Comparison of ENCODE assay signal across 9 mouse cellular contexts in genomic region chr8:55940526-55940880, GRCm38 (mm10). TPM values are rescaled to one million over a fixed set of nuclear protein-coding genes. Genes with fewer than 3 reads are reported as not detected.
DNase-seq lines count a peak whose midpoint lies in the region; ATAC-seq and TF ChIP-seq lines count a peak whose summit lies in the region.
"Had no signal": no experiment of that assay in that cellular context is flagged by ENCODE, and none has a peak within 500 bp of the region (broad histone marks: within the 10 kb centered on the region; RNA-seq: fewer than 3 reads in every experiment).

No protein-coding gene starts in this region.

- H3K9me3 ChIP-seq in heart, postnatal 0 days (replicated peaks; ENCODE audit: control insufficient read depth, low read length) = no peaks in the 10 kb centered on the region
- H3K9me3 ChIP-seq in liver, embryonic 11.5 days (ENCODE audit: control insufficient read depth, low read length) = no peaks in the 10 kb centered on the region

- intact Hi-C loops in left cerebral cortex, postnatal 25 days (cut with DNase I) = no loop called here

- TF ChIP-seq EP300 in heart, postnatal 0 days (IDR thresholded peaks at IDR 0.05; ENCODE audit: low read depth) = no peak

- no peak for TF ChIP-seq POLR2A in testis, adult 2 months (IDR thresholded peaks at IDR 0.05; ENCODE audit: control insufficient read depth, low read depth, low read length)
- no peak for TF ChIP-seq POLR2A in lung, adult 2 months (IDR thresholded peaks at IDR 0.05; ENCODE audit: borderline replicate concordance, extremely low read depth, low read depth, low read length)

- H3K27me3 ChIP-seq in heart, postnatal 0 days (ENCODE audit: control insufficient read depth, insufficient read depth, low read length) = no peaks in the 10 kb centered on the region
- H3K27me3 ChIP-seq in liver, embryonic 11.5 days (replicated peaks; ENCODE audit: control insufficient read depth, insufficient read depth, low read length) = no peaks in the 10 kb centered on the region
- no peaks in the 10 kb centered on the region for H3K27me3 ChIP-seq in testis, adult 2 months (ENCODE audit: control insufficient read depth, insufficient read depth, low read length)

- peak; percentile 1 for DNase-seq in left cerebral cortex, adult 11 months (ENCODE audit: low spot score)
- DNase-seq in left cerebral cortex, postnatal 25 days (ENCODE audit: low spot score in 2 of 2) = no peak
- DNase-seq in brain, embryonic 18.5 days (ENCODE audit: low read depth, low spot score) = peak; percentile 20
- peak; percentile 11 for DNase-seq in heart, postnatal 0 days (ENCODE audit: low spot score)
- peak; percentile 34 for DNase-seq in liver, embryonic 11.5 days (ENCODE audit: low spot score)
- no peak for DNase-seq in right cerebral cortex, postnatal 36 days (ENCODE audit: low spot score in 2 of 2)
- DNase-seq in lung, adult 2 months = no peak

- 1% methylated on average over 8 of the region's 8 CpGs for WGBS in heart, postnatal 0 days
- 2% methylated on average over 8 of the region's 8 CpGs for WGBS in liver, embryonic 11.5 days
- WGBS in lung, adult 2 months = 3% methylated on average over 8 of the region's 8 CpGs

- ATAC-seq in heart, postnatal 0 days (ENCODE audit: insufficient read depth, low read depth) = peak; percentile 44; the same call in 1 of the 2 replicates
- no peak; the same call in 1 of the 2 replicates for ATAC-seq in liver, embryonic 11.5 days (replicated peaks; ENCODE audit: low FRiP score)

- no peaks in the 10 kb centered on the region for H3K36me3 ChIP-seq in heart, postnatal 0 days (replicated peaks; ENCODE audit: control insufficient read depth, insufficient read depth, low read length)
- H3K36me3 ChIP-seq in liver, embryonic 11.5 days (ENCODE audit: control insufficient read depth, insufficient read depth, low read length) = no peaks in the 10 kb centered on the region
- H3K36me3 ChIP-seq in testis, adult 2 months (ENCODE audit: control insufficient read depth, insufficient read depth, low read length) = no peaks in the 10 kb centered on the region

- H3K4me1 ChIP-seq in heart, postnatal 0 days (ENCODE audit: control insufficient read depth, insufficient read depth) = no peaks in the 10 kb centered on the region
- H3K4me1 ChIP-seq in liver, embryonic 11.5 days (replicated peaks; ENCODE audit: control insufficient read depth, insufficient read depth, low read length) = no peaks in the 10 kb centered on the region
- peaks cover 3% of the 10 kb centered on the region; the same call in 1 of the 2 replicates for H3K4me1 ChIP-seq in testis, adult 2 months (ENCODE audit: control insufficient read depth, insufficient read depth, low read length)
- no peaks in the 10 kb centered on the region for H3K4me1 ChIP-seq in lung, adult 2 months (ENCODE audit: control insufficient read depth, insufficient read depth, low read length)

- H3K27ac ChIP-seq in heart, postnatal 0 days (ENCODE audit: low read depth) = no peak overlapping the region
- H3K27ac ChIP-seq in liver, embryonic 11.5 days (ENCODE audit: low read depth, low read length) = no peak overlapping the region
- no peak overlapping the region for H3K27ac ChIP-seq in testis, adult 2 months (ENCODE audit: control insufficient read depth, insufficient read depth, low read depth, low read length)

- no peak overlapping the region for H3K9ac ChIP-seq in heart, postnatal 0 days (replicated peaks; ENCODE audit: low read depth, low read length)
- H3K9ac ChIP-seq in liver, embryonic 11.5 days (ENCODE audit: low read depth, low read length) = no peak overlapping the region

- no peak overlapping the region for H3K4me2 ChIP-seq in heart, postnatal 0 days (ENCODE audit: low read depth, low read length)
- H3K4me2 ChIP-seq in liver, embryonic 11.5 days = peak overlapping the region; percentile 39

- no peak overlapping the region for H3K4me3 ChIP-seq in heart, postnatal 0 days (ENCODE audit: low read depth, low read length)
- H3K4me3 ChIP-seq in liver, embryonic 11.5 days (ENCODE audit: low read depth, low read length) = no peak overlapping the region
- peak overlapping the region; percentile 40 for H3K4me3 ChIP-seq in testis, adult 2 months (ENCODE audit: control insufficient read depth, low read depth, low read length)
- no peak overlapping the region for H3K4me3 ChIP-seq in lung, adult 2 months (replicated peaks; ENCODE audit: extremely low read depth, low read depth, low read length)

- no peak for TF ChIP-seq CTCF in heart, postnatal 0 days (IDR thresholded peaks at IDR 0.05; ENCODE audit: low read depth)
- no peak for TF ChIP-seq CTCF in testis, adult 2 months (IDR thresholded peaks at IDR 0.05; ENCODE audit: control insufficient read depth, insufficient read depth, insufficient replicate concordance, low read depth, low read length)
- no peak for TF ChIP-seq CTCF in lung, adult 2 months (IDR thresholded peaks at IDR 0.05; ENCODE audit: insufficient read depth, low read length)

RNA-seq across cellular contexts. Expression of gene Glra3, which starts 0.2 kb away (rescaled TPM):
- total RNA-seq in left cerebral cortex, postnatal 25 days (2021) = 1 to 10 TPM; 8.2 to 9.6 TPM
- not detected in 2 replicates for total RNA-seq in heart, postnatal 0 days (2014; rRNA removed; ENCODE audit: low replicate concordance)
- not detected in 2 replicates for polyA plus RNA-seq in heart, postnatal 0 days (2015; fragmentation: Nextera tagmentation; extraction: Ambion mirVana)
- polyA plus RNA-seq in liver, embryonic 11.5 days (2014; fragmentation: Nextera tagmentation; extraction: Ambion mirVana) = not detected in 2 replicates
- polyA plus RNA-seq in testis, adult 2 months (2012; rRNA removed) = 0.01 TPM in 1 of 2 replicates, not detected in the other
- polyA plus RNA-seq in lung, adult 2 months (2012; rRNA removed) = not detected in 2 replicates
- polyA plus RNA-seq: liver, embryonic 16.5 days had no signal

RNA-seq across cellular contexts. Expression of gene Adam29, which starts 33.8 kb away (rescaled TPM):
- total RNA-seq in left cerebral cortex, postnatal 25 days (2021) = not detected
- total RNA-seq in heart, postnatal 0 days (2014; rRNA removed; ENCODE audit: low replicate concordance) = not detected in 2 replicates
- polyA plus RNA-seq in heart, postnatal 0 days (2015; fragmentation: Nextera tagmentation; extraction: Ambion mirVana) = not detected in 2 replicates
- polyA plus RNA-seq in liver, embryonic 11.5 days (2014; fragmentation: Nextera tagmentation; extraction: Ambion mirVana) = not detected in 2 replicates
- 12.9 and 18.5 TPM in 2 replicates for polyA plus RNA-seq in testis, adult 2 months (2012; rRNA removed)
- not detected in 2 replicates for polyA plus RNA-seq in lung, adult 2 months (2012; rRNA removed)
- polyA plus RNA-seq: liver, embryonic 16.5 days had no signal

Comparison
In these comparisons a context has a peak if more than half of its experiments do, and no peak if none do; other contexts are left out.
1. DNase-seq: peak in left cerebral cortex, adult 11 months (single experiment), brain, embryonic 18.5 days (single experiment), heart, postnatal 0 days (single experiment) and liver, embryonic 11.5 days (single experiment); none in left cerebral cortex, postnatal 25 days (0 of 2), right cerebral cortex, postnatal 36 days (0 of 2) and lung, adult 2 months (single experiment).
2. RNA of gene Adam29, which starts 33.8 kb away (polyA plus RNA-seq): 12.9 to 18.5 TPM in testis, adult 2 months; not detected in heart, postnatal 0 days, not detected in liver, embryonic 11.5 days and not detected in lung, adult 2 months; every median in the first group is over 10 times any median in the second.